Mouse (Mus musculus): ENCODE measurements around the gene Lrrc27.

Gene Lrrc27

DNA sequence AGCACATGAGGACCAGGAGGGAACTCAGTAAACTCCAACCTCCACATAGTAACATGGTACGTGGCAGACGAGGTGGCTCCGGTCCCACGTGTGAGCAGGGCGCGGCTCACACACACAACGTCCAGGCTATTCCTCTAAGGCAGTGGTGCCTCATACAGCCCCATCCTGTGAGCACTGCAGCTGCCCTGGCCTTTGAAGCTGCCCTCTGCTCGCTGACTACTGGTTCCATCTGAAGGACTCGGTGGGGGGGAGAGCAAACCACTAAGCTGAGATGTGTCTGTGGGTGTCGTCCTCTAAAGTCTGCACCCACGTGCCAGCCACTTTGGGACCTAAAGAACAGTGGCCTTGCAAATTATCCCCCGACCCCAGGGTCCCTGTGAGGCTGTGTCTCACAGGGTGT, 17.5 kb downstream of the Lrrc27 start:
- in situ Hi-C loops (cut with MboI; ENCODE audit: unreplicated experiment in 2 of 2) = loop anchor here (10.0 to 25.0 kb wide), 3 partner anchors 65 to 1793 kb away; partner anchors contain the start of gene Glrx3 (in 1 of the 2)

- in situ Hi-C loops (cut with MboI; ENCODE audit: unreplicated experiment in 2 of 2) = loop anchor here (10.0 to 25.0 kb wide), 3 partner anchors 61 to 1796 kb away; partner anchors contain the start of gene Glrx3 (in 1 of the 2)
Measured at GRCm38 (mm10) chr7:139233714-139234113, 20.9 kb downstream of the Lrrc27 start.

- in situ Hi-C loops (cut with MboI; ENCODE audit: unreplicated experiment in 2 of 2) = loop anchor here (5.0 to 25.0 kb wide), 4 partner anchors 58 to 1797 kb away; partner anchors contain the start of gene Glrx3 (in 1 of the 2)
Measured at GRCm38 (mm10) chr7:139234426-139235188, 21.8 kb downstream of the Lrrc27 start.

GRCm38 (mm10) chr7:139235651-139236358, 23.0 kb downstream of the Lrrc27 start:
- in situ Hi-C loops (cut with MboI; ENCODE audit: unreplicated experiment in 2 of 2) = loop anchor here (5.0 to 25.0 kb wide), 4 partner anchors 56 to 1799 kb away; partner anchors contain the start of gene Glrx3 (in 1 of the 2)

- in situ Hi-C loops (cut with MboI; ENCODE audit: unreplicated experiment in 2 of 2) = loop anchor here (5.0 to 25.0 kb wide), 4 partner anchors 53 to 1802 kb away; partner anchors contain the start of gene Glrx3 (in 1 of the 2)
Measured at GRCm38 (mm10) chr7:139239432-139239831, 26.6 kb downstream of the Lrrc27 start.

GRCm38 (mm10) chr7:139246086-139246485, 33.3 kb downstream of the Lrrc27 start:
- in situ Hi-C loops (cut with MboI; ENCODE audit: unreplicated experiment in 2 of 2) = loop anchor here in 1 of 2 experiments (25.0 kb wide), 1 partner anchor 1809 kb away; the partner anchor contains the start of gene Glrx3

GRCm38 (mm10) chr7:139246931-139247880, 34.4 kb downstream of the Lrrc27 start:
- in situ Hi-C loops (cut with MboI; ENCODE audit: unreplicated experiment in 2 of 2) = loop anchor here in 1 of 2 experiments (25.0 kb wide), 1 partner anchor 1810 kb away; the partner anchor contains the start of gene Glrx3

- in situ Hi-C loops (cut with MboI; ENCODE audit: unreplicated experiment in 2 of 2) = loop anchor here in 1 of 2 experiments (25.0 kb wide), 1 partner anchor 1811 kb away; the partner anchor contains the start of gene Glrx3
Measured at GRCm38 (mm10) chr7:139247881-139248614, 35.3 kb downstream of the Lrrc27 start, which contains the start of gene Pwwp2b. Gene Pwwp2b (plus strand): TSS chr7:139248482.

- in situ Hi-C loops (cut with MboI; ENCODE audit: unreplicated experiment in 2 of 2) = loop anchor here in 1 of 2 experiments (25.0 kb wide), 1 partner anchor 1812 kb away; the partner anchor contains the start of gene Glrx3
Measured at GRCm38 (mm10) chr7:139248615-139249405, 36.0 kb downstream of the Lrrc27 start.

- in situ Hi-C loops (cut with MboI; ENCODE audit: unreplicated experiment in 2 of 2) = loop anchor here in 1 of 2 experiments (25.0 kb wide), 1 partner anchor 1812 kb away; the partner anchor contains the start of gene Glrx3
Measured at GRCm38 (mm10) chr7:139249406-139250210, 36.8 kb downstream of the Lrrc27 start.

- in situ Hi-C loops (cut with MboI; ENCODE audit: unreplicated experiment in 2 of 2) = no loop called here
Measured at GRCm38 (mm10) chr7:139251881-139252301, 39.1 kb downstream of the Lrrc27 start.

GRCm38 (mm10) chr7:139252566-139252965, 39.8 kb downstream of the Lrrc27 start:
- in situ Hi-C loops (cut with MboI; ENCODE audit: unreplicated experiment in 2 of 2) = no loop called here

DNA sequence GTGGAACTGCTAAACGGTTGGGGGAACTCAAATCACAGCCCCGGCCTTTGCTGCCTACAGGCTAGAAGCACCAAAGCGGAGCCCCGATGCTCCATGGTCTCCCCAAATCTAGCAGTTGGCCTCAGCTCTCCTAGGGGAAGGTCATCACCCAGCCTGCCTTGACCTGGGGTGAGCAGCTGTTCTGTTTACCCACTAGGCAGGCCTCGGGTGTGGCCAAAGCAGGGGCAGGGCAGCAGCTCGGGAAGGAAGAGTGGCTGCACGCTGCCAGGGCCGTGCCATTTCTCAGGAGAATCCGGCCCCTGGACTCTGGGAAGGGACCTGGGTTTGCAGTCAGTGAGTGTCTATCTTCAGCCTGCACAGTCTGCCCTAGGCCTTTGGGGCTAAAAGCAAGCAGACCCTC, 40.2 kb downstream of the Lrrc27 start:
- in situ Hi-C loops (cut with MboI; ENCODE audit: unreplicated experiment in 2 of 2) = no loop called here

DNA sequence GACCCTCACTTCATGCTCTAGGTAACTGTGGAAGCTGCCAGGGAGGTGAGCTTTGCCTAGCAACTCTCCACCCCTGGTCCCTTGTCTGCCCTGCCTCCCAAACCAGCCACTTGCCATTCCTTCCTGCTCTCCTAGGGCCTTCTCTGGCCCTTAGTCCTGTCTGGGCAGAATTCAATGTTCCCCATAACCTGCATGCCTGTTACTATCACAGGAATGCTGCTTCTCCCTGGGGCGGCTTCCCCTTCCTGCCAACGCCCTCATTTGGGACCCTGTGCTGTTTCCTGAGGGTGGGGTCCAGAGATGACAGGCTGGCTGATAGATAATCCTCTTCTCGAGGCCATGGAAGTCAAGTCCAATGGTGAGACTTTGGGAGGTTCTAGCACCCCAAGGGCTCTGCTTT, 40.7 kb downstream of the Lrrc27 start:
- in situ Hi-C loops (cut with MboI; ENCODE audit: unreplicated experiment in 2 of 2) = no loop called here

- in situ Hi-C loops (cut with MboI; ENCODE audit: unreplicated experiment in 2 of 2) = no loop called here
Measured at GRCm38 (mm10) chr7:139254626-139255025, 41.8 kb downstream of the Lrrc27 start.

DNA sequence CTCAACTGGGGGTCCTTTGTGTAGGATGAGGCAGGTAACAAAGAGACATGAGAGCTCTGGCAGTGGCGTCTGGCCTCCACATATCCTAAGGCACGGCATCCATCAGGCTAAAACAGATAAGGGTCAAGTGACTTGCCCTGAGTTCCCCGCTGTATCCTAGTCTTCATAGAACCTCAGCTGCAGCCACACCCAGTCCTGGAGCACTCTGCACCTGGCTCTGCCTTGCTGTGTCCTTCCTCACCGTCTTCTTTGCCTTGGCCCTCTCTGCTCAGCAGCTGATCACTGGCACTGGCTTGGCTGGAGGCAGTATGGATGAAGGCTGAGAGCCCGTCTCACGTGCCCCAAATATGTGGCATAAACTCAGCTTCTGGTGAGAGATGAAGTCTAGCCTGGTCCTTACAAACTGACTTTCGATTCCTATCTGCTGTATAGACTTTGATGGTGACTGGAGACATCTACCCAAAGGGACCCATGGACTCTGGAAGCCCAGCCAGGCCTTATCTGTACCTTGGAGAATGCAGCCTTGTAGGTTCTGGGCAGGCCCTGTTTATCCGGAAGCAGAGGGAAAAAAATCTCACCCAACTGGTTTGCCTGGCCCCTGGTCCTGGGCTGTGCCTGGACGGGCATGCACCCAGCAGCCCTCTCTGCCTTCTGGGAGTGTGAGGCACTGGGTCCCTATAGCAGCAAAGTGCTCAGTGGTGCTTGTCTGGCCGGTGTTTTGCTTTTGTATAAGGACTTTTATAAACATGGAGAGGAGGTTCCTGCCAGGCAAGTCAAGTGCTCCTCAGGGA, 45.2 kb downstream of the Lrrc27 start:
- in situ Hi-C loops (cut with MboI; ENCODE audit: unreplicated experiment in 2 of 2) = no loop called here

GRCm38 (mm10) chr7:139264337-139264736, 51.5 kb downstream of the Lrrc27 start:
- in situ Hi-C loops (cut with MboI; ENCODE audit: unreplicated experiment in 2 of 2) = no loop called here

All from v-Abl transformed pro-B cells (cell line).